Mouse (Mus musculus): Measurements from ENCODE around the gene 2900011O08Rik.

DNA sequence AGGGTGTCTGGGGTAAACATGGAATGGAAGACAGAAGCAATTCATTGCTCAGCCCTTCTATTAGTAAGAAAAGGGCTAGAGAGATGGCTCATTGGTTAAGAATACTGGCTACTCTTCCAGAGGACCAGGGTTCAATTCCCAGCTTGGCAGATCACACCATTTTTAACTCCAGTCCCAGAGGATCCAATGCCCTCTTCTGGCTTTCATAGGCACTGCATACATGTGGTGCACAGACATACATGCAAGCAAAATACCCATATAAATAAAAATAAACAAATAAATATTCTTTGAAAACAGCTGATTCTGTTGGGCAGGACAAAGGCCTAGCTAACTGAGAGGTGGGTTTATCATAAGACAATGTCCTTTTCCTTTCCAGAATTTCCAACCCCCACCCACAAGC, 136.2 kb downstream of the 2900011O08Rik start:
- TF ChIP-seq CTCF (IDR thresholded peaks at IDR 0.05) (peak; percentile 38), POLR2A (IDR thresholded peaks at IDR 0.05; ENCODE audit: insufficient read depth, low read depth, low read length) (no peak), EP300 (IDR thresholded peaks at IDR 0.05; ENCODE audit: insufficient read depth, low read depth, low read length) (no peak)
